Mouse (Mus musculus) c-Kit-negative CD71-positive TER-119-positive erythroid progenitor cells, embryonic 14.5 days (primary cell): ENCODE results near the gene Sez6l.

Experiments
- DNase-seq: peaks from one replicate; pipeline ENCODE4 v3.0.0-alpha.2; 2013; ENCODE audit warnings: low read depth, low spot score

Sez6l gene

DNA sequence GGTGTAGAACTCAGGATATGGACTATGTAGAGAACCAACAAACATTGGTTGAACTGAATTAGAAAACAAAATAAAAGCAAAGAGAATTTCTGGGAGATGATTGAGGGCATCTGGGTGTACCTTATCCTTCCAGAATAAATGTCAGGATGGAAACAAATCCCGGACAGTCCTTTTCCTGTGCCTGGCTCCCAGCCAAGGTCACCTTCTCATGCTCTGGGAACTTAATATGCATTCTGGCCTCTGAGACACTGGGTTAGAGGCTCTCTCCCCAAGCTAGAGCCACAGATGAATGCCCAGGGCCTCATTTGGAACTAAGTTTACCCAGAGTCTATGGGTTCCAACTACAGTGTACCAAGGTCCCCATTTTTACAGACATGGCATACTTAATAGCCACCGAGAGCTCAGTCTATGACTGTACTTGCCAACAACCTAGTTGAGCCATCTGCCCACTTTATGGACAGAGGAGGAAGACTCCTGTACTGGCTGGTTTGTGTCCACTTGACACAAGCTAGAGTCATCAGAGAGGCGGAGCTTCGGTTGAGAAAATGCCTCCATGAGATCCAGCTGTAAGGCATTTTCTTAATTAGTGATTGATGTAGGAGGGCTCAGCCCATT lies 7.3 kb upstream of the Sez6l start:
- DNase-seq = no peak

DNA sequence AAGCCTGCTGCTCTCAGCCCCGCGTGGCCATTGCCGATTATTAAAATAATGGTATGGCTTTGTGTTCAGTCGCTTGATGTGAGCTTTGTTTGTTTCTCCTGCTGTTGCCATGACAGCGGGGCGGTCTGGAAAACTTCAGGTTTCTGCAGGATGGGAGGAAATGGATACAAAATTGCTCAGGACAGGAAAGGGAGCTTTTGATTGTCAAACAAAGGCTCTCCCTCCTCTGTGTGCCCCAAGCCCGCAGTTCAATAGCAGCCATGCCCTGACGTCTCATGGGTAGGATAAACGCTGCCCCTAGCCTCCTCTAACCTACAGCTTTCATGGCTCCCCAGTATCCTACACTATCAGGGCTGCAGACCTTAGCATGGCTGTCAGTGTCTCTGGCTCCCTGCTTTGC lies 6.3 kb upstream of the Sez6l start:
- no peak for DNase-seq

GRCm38 (mm10) chr5:112577750-112578149 lies 765 bp upstream of the Sez6l start:
- no peak for DNase-seq

- no peak for DNase-seq
Observed at GRCm38 (mm10) chr5:112576361-112576992, 508 bp downstream of the Sez6l start.

DNA sequence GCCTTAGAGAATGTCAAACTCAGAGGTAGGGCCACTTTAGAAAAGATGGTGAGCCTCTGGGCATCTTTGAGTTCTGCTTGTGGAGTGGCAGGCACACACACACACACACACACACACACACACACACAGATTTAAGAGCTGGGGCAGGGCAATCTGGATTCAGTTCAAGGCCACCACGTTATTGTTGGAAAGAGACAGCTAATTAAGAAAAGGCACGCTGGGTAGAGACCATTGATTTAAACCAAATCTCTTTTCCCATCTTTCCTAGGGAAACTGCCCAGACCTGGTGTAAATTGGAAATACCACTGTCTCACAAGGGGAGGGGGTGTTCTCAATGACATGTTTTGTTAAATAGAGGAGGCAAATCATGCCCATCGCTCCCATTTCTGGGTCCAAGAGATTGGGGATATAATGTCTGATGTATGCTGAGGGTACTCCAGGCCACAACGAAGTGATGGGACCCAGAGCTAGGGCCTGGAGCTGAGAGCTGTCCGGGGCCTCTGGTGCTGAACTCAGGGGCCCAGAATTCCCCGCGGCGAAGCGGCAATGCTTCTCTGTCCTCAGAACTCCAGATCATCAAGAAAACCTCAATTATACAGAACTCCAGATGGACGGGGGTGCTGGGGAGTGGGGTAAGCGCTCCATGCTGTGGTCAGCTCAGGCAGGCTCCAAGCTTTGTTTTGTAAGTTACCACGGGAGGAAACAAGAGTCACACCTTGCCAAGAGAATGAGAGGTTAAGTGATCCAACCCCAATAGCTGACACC lies 1.7 kb downstream of the Sez6l start:
- DNase-seq = no peak

GRCm38 (mm10) chr5:112573916-112574315 lies 3.1 kb downstream of the Sez6l start:
- DNase-seq = no peak

DNA sequence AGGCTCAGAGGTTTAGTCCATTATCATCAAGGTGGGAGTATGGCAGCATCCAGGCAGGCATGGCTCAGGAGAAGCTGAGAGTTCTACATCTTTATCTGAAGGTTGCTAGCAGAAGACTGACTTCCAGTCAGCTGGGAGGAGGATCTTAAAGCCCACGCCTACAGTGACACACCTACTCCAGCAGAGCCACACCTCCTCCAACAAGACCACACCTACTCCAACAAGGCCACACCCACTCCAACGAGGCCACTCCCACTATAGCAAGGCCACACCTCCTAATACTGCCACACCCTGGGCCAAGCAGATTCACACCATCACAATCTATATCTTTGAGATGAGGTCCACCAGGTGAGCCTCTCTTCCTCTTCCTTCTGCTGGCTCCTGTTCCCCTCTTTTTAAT lies 4.8 kb downstream of the Sez6l start:
- peak; percentile 3 for DNase-seq

DNA sequence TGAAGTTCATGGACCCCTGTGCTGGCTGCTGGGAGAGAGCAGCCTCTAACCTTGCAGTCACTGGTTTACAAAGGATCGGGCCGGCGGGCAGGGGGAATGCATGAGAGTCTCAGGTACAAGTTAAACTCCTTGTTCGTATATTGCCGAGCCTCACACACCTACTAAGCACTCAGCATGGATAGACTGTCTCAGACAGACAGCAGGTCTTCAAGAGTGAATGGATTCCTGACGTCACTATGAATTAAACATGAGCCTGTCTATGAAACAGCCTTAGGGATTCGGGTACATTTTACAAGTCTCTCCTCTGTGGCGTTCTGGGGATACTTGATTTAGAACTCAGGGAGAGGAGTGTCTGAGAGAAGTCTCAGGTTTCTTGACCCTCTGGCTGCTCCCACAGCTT lies 11.5 kb downstream of the Sez6l start:
- DNase-seq = no peak

GRCm38 (mm10) chr5:112565083-112565482 lies 11.9 kb downstream of the Sez6l start:
- no peak for DNase-seq

DNA sequence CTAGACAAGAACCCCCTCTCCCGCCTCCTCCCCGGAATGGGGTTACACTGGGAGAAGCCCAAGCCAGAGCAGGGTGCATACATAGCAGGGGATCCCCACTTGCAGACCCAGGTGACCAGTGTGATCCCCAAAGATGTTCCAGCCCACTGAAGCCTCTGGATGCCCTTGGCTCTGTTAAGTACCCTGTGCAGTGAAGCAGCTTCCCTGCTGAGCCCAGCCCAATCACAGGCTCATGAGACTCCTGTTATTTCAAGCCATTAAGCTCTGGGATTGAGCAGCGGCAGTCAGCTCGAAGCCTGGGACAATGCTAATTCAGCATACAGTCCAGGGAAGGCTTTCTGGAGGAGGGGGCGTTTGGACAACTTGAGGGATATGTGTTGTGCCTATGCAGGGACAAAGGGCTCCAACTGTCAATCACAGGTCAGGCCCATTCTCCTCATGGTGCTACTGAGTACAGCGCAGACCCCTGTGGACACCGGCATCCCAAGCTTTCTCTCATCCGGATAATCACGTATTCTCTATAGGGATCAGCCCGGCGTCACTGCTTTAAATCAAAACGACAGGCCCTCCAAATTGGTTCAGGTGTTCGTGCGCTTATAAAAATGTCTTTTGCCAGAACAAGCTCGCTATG lies 16.0 kb downstream of the Sez6l start:
- no peak for DNase-seq

DNA sequence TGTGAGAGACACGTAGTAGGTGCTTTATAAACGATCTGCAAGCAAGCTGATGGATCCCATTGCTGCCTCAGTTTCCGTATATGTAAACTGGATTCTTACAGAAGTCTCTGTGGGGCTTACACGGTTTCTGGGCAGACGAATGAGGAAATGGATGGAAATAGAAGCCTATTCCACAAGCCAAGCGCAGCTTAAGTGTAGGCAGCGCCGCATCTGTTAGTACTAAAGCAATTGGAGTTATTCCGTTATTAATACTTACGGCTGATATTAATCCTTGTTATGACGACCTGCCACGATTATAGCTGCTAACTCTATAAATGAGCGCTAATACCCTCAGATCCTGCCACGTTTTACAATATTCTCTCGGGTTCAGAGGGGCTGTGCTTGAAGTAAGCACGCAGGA lies 16.8 kb downstream of the Sez6l start:
- no peak for DNase-seq

GRCm38 (mm10) chr5:112557396-112557795 lies 19.6 kb downstream of the Sez6l start:
- no peak for DNase-seq

- no peak for DNase-seq
Observed at GRCm38 (mm10) chr5:112556640-112557039, 20.3 kb downstream of the Sez6l start.

DNA sequence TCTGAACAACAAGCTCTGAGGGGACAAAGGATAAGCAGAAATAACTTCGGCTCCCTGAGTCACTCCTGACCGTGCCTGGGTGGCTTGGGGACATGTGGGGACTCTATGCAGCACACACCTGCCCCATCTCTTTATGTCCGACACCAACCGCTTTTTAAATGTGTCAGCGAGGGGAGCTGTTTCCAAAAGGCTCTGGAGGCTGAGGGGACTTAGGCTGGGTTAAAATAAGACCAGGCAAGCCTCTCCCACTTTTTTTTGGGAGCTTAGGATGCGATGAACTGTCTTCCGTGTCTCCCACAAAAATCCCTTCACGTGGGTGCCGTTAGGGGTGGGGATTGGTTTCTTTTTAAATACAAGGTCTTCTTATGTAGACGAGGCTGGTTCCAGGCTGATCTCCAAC lies 22.5 kb downstream of the Sez6l start:
- no peak for DNase-seq

- no peak for DNase-seq
Observed at GRCm38 (mm10) chr5:112552786-112553185, 24.2 kb downstream of the Sez6l start.

DNA sequence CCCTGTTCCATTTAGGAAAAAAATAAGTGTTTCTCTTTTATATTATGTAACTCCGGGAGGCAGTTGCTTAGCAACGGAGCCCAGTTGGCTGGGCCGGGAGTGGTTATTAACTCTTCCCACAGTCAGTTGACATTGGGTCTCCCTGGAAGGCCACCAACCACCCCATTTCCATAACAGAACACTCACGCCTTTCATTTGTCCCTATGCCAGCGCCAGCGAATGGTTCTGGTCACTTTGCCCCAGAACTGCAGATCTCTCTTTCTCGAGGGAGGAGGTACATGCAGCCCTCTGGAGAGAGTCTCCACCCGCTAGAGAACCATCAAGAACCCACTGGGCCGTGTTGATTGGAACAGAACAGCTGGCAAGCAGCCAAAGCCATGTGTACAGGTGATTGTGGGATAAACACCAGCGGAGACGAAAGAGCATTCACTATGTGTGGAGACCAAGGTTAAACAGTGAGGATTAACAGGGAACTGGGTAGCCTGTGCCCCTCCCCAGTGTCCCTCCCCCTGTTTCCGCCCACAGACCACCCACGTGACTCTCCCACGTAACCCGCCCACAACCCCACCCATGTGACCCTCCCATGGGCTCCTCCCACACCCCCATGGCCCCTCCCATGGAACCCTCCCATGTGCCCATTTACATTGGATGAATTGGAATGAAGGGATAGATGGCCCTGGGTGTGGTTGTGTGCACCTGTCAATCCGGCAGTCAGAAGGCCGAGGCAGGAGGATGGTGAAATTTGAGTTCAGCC lies 24.8 kb downstream of the Sez6l start:
- DNase-seq = no peak

DNA sequence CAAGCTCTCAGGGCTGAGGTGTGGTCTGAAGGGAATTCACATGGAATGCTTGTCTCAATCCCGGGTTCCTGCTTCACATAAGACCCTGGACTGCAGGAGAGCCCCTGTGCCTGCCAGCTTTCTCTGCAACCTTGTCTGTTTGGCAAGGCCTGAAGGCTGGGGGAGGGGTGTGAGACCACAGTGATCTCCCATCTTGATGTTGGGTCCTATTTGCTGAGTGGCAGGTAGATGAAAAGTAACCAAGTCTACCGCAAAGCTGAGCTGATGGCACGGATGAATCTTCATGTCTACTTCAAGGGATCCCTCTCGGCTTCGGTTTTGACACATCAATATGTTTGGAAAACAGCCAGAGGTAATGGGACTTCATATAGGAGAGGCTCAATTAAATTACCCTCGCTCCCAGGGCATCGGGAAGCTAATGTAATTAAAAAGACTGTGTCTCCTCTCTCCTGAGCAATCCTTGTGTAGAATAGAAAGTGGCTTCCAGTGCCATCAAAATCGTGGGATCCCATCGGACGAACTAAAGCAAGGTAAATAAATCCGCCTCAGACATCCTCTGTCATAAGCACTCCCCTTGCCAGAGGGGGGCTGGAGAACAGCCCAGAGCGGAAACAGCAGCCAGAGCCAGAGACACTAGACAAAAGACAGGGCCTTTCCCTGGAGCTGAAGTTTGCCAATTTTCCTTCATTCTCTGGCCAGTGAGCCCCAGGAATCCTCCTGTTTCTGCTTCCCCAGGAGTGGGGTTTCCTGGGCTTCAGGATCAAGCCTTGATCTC lies 28.0 kb downstream of the Sez6l start:
- no peak for DNase-seq

- DNase-seq = no peak
Observed at GRCm38 (mm10) chr5:112546771-112547170, 30.2 kb downstream of the Sez6l start.

DNA sequence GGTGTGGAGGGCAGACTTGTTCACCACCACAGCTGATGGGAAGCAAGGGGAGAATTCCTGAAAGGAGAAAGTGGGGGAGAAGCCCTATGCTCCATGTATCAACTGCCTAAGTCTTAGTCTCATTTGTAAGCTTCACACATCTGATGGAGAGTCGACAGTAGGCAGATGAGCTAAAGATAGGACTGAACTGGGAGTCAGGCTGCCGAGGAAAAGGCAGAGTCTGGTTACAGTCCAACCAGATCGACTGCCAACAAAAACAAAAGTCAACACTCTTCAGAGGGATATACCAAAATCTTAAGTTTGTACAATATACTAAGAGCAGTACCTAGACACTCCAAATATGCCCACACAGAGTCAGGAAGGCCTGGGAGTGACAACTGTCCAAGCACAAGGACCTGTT lies 38.7 kb downstream of the Sez6l start:
- DNase-seq = no peak

GRCm38 (mm10) chr5:112535868-112536267 lies 41.1 kb downstream of the Sez6l start:
- DNase-seq = no peak

GRCm38 (mm10) chr5:112534146-112534545 lies 42.8 kb downstream of the Sez6l start:
- DNase-seq = no peak
